Mouse (Mus musculus) liver, embryonic 13.5 days (tissue): ENCODE data around the gene 2810006K23Rik. TPM values are rescaled to one million over a fixed set of nuclear protein-coding genes. Genes with fewer than 3 reads are reported as not detected.
"Not testable (repeated sequence)": the region's sequence is repeated elsewhere in the genome, so short reads cannot be mapped to it uniquely, and the experiment has no call there.

Source experiments
- ATAC-seq: fragments of 200-750 bp; cut with Nextera tagmentation; 2 replicates; pipeline ENCODE4 v1.8.0; 2017; ENCODE audit warnings: low read depth, mild to moderate bottlenecking, moderate number of reproducible peaks, moderate library complexity
- DNase-seq: peaks from one replicate; pipeline ENCODE4 v3.0.0; 2022
- H3K27ac ChIP-seq: fragments of 300-500 bp; sonication (generic); 2 replicates; pipeline ENCODE4 v1.5.1; 2015; ENCODE audit warnings: moderate library complexity, mild to moderate bottlenecking, inconsistent platforms
- H3K27me3 ChIP-seq: fragments of 300-500 bp; sonication (generic); 2 replicates; pipeline ENCODE4 v1.6.1; 2015; ENCODE audit warnings: mild to moderate bottlenecking, inconsistent platforms
- H3K36me3 ChIP-seq: fragments of 300-500 bp; sonication (generic); 2 replicates; pipeline ENCODE4 v1.6.1; 2015; ENCODE audit warnings: mild to moderate bottlenecking, inconsistent platforms
- H3K4me1 ChIP-seq: fragments of 300-500 bp; sonication (generic); replicated peaks from 2 replicates; pipeline ENCODE4 v1.6.1; 2015; ENCODE audit warnings: inconsistent platforms
- H3K4me2 ChIP-seq: fragments of 300-500 bp; sonication (generic); 2 replicates; pipeline ENCODE4 v1.6.1; 2015; ENCODE audit warnings: inconsistent platforms, mild to moderate bottlenecking, moderate library complexity
- H3K4me3 ChIP-seq: fragments of 300-500 bp; sonication (generic); replicated peaks from 2 replicates; pipeline ENCODE4 v1.5.1; 2015; ENCODE audit warnings: mild to moderate bottlenecking, inconsistent platforms
- H3K9ac ChIP-seq: fragments of 300-500 bp; sonication (generic); 2 replicates; pipeline ENCODE4 v1.6.1; 2015; ENCODE audit warnings: mild to moderate bottlenecking, inconsistent platforms
- H3K9me3 ChIP-seq: fragments of 300-500 bp; sonication (generic); replicated peaks from 2 replicates; pipeline ENCODE4 v1.6.1; 2016; ENCODE audit warnings: inconsistent platforms
- WGBS: fragments of 180-500 bp; shearing (Covaris S2); methylation state at CpG from one replicate; pipeline ENCODE4 v1.1.7; 2015; ENCODE audit not compliant: insufficient replicate concordance; 5-methylcytosine and 5-hydroxymethylcytosine counted together
- polyA plus RNA-seq: library from polyadenylated mRNA; unstranded; fragments of >200 nt; fragmentation: Nextera tagmentation; extraction: Ambion mirVana; gene quantifications from 2 replicates; pipeline ENCODE4 v1.2.1, GENCODE M21; 2015

Gene 2810006K23Rik
- polyA plus RNA-seq, 1 experiment from 2014 or later: 7.0 TPM

- Histone ChIP-seq H3K36me3 (peaks cover 75% of the 10 kb centered on the region), H3K4me3 (no peak overlapping the region), H3K9me3 (peaks cover 5% of the 10 kb centered on the region), H3K27ac (no peak overlapping the region), H3K4me1 (no peaks in the 10 kb centered on the region), H3K4me2 (no peak overlapping the region), H3K27me3 (no peaks in the 10 kb centered on the region), H3K9ac (no peak overlapping the region)
- WGBS: 89% methylated on average over 11 of the region's 11 CpGs
- DNase-seq (no peak), ATAC-seq (no peak)
Observed at GRCm38 (mm10) chr5:124310091-124310490, 17.8 kb upstream of the 2810006K23Rik start.

DNA sequence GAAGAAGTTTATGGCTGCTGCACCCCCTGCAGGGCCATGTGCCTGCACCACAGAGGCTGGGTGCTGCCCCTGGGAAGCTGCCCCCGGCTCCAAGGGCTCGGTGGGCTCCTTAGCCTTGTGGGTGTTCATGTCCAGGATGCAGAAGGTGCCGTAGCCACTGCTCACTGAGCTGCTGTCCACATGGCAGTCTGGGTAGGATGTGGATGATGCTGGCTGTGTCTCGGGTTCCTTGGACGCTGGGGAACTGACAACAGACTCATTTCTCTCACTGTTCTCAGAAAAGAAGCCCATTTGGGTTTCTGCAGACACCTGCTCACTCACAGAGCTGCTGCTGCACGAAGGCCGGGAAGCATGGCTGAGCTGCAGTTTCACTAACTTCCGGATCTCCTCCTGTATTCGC lies 12.4 kb upstream of the 2810006K23Rik start:
- no peak for ATAC-seq
- peaks cover 69% of the 10 kb centered on the region for H3K36me3 ChIP-seq
- no peak overlapping the region for H3K9ac ChIP-seq
- DNase-seq: no peak
- peaks cover 12% of the 10 kb centered on the region for H3K4me1 ChIP-seq
- H3K9me3 ChIP-seq: peaks cover 5% of the 10 kb centered on the region
- H3K4me2 ChIP-seq: no peak overlapping the region
- no peaks in the 10 kb centered on the region for H3K27me3 ChIP-seq
- no peak overlapping the region for H3K27ac ChIP-seq
- H3K4me3 ChIP-seq: no peak overlapping the region
- WGBS: 86% methylated on average over 9 of the region's 9 CpGs

DNA sequence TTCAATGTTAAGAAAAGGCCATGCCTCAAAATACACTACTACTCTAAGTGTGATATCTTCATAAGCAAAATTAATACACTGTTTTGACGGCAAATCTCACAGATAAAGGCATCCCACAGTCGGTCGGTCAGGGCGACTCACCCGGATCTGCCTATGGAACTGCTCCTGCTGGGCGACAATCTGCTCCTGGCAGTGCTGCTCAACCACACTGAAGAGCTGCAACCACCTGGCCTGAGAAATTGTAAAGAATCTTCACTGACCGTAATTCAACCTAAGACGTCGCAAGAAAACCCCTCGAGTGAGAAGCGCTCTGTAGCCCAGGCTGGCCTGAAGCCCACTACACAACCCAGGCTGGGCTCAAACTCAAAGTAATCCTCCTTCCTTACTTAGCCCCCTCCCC lies 11.9 kb upstream of the 2810006K23Rik start:
- DNase-seq: no peak
- Histone ChIP-seq H3K27ac (no peak overlapping the region), H3K36me3 (peaks cover 69% of the 10 kb centered on the region), H3K4me3 (no peak overlapping the region), H3K4me2 (no peak overlapping the region), H3K4me1 (peaks cover 12% of the 10 kb centered on the region), H3K27me3 (no peaks in the 10 kb centered on the region), H3K9me3 (peaks cover 5% of the 10 kb centered on the region), H3K9ac (no peak overlapping the region)
- WGBS: 91% methylated on average over 11 of the region's 11 CpGs
- no peak for ATAC-seq

DNA sequence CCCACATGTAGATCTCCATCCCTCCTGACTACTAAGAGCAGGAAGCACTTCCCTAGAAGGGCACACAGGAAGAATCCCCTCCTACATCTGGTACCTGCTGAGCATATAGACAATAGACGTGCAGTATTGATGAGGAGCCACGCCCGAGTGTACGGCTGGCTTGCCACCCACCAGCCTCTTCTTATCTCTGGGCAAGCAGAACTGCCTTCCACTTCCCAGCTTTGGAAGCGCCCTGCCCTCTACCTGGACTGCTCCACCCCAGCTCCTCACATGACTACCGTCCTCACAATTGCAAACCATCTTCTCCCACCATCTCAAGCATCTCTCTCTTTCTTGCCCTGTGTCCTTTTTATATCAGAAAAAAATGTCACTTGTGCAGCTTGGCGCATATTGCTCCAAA lies 10.2 kb upstream of the 2810006K23Rik start:
- DNase-seq (peak; percentile 12), ATAC-seq (peak; percentile 77)
- Histone ChIP-seq H3K4me3 (no peak overlapping the region), H3K9me3 (no peaks in the 10 kb centered on the region), H3K27me3 (no peaks in the 10 kb centered on the region), H3K4me2 (no peak overlapping the region), H3K36me3 (peaks cover 67% of the 10 kb centered on the region), H3K4me1 (peaks cover 12% of the 10 kb centered on the region), H3K27ac (no peak overlapping the region), H3K9ac (no peak overlapping the region)
- 27% methylated on average over 7 of the region's 7 CpGs for WGBS

DNA sequence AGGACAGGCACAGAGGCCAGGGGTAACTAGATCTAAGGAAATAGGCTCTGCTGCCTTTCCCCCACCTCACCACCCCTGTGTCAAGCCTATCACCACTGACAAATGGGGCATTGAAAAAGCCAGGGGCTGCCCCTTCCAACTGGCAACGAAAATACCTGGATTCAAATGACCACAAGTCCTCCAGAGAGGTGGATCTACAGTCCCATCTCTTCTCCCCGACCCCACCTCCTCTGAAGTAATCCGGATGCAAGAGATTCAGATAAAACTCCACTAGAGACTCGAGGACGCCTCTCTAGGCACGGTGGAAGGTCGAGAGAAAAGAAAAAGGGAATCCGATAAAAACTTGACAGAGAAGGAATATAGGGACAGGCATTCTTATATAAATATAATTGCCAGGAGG lies 1.1 kb upstream of the 2810006K23Rik start:
- WGBS: 5% methylated on average over 8 of the region's 8 CpGs
- H3K9me3 ChIP-seq: no peaks in the 10 kb centered on the region
- peaks cover 19% of the 10 kb centered on the region for H3K36me3 ChIP-seq
- ATAC-seq (no peak), DNase-seq (no peak)
- H3K4me3 ChIP-seq: peak overlapping the region; percentile 69
- peaks cover 24% of the 10 kb centered on the region for H3K4me1 ChIP-seq
- H3K27me3 ChIP-seq: no peaks in the 10 kb centered on the region
- H3K9ac ChIP-seq: peak overlapping the region; percentile 84
- H3K27ac ChIP-seq: peak overlapping the region; percentile 93
- peak overlapping the region; percentile 89 for H3K4me2 ChIP-seq

DNA sequence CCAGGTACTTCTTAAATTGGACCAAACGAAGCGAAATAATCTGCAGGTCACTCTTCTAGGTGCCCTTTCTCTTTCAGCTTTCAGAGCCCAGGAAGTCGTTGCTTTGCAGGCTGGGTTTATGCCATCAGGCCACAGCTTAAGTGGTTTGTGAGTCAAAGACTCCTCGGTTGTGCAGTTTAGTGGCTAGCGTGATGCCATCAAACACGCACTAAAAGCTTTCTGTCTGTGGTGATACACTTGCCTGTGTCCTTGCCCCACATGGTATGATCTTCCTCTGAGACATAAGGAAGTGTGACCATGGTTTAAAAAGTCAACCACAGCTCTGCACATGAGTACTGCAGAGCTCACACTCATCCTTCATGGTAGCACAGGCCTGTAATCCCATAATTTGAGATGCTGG lies 2.2 kb downstream of the 2810006K23Rik start:
- Histone ChIP-seq H3K4me2 (no peak overlapping the region), H3K9me3 (no peaks in the 10 kb centered on the region), H3K36me3 (0 out of 2 replicates have a peak, but pooled peaks cover under 1% of the 10 kb centered on the region), H3K4me1 (peaks cover 24% of the 10 kb centered on the region), H3K27ac (no peak overlapping the region), H3K4me3 (no peak overlapping the region), H3K9ac (no peak overlapping the region), H3K27me3 (no peaks in the 10 kb centered on the region)
- no peak for ATAC-seq
- DNase-seq: no peak
- 77% methylated on average over 6 of the region's 6 CpGs for WGBS

GRCm38 (mm10) chr5:124334392-124334791 lies 6.5 kb downstream of the 2810006K23Rik start:
- H3K4me1 ChIP-seq: no peaks in the 10 kb centered on the region
- no peak overlapping the region for H3K4me2 ChIP-seq
- peaks cover 4% of the 10 kb centered on the region; the same call in 1 of the 2 replicates for H3K36me3 ChIP-seq
- no peak overlapping the region for H3K9ac ChIP-seq
- ATAC-seq (no peak), DNase-seq (no peak)
- H3K4me3 ChIP-seq: no peak overlapping the region
- WGBS: 56% methylated on average over 6 of the region's 6 CpGs
- no peaks in the 10 kb centered on the region for H3K9me3 ChIP-seq
- H3K27me3 ChIP-seq: no peaks in the 10 kb centered on the region
- H3K27ac ChIP-seq: no peak overlapping the region

- no peak for ATAC-seq
- no peak overlapping the region for H3K4me2 ChIP-seq
- peaks cover 4% of the 10 kb centered on the region; the same call in 1 of the 2 replicates for H3K36me3 ChIP-seq
- no peak overlapping the region for H3K4me3 ChIP-seq
- no peaks in the 10 kb centered on the region for H3K4me1 ChIP-seq
- H3K27ac ChIP-seq: no peak overlapping the region
- H3K9ac ChIP-seq: no peak overlapping the region
- H3K9me3 ChIP-seq: no peaks in the 10 kb centered on the region
- H3K27me3 ChIP-seq: no peaks in the 10 kb centered on the region
- 83% methylated on average over 9 of the region's 9 CpGs for whole genome bisulfite sequencing
- DNase-seq: no peak
Observed at GRCm38 (mm10) chr5:124337103-124337502, 9.2 kb downstream of the 2810006K23Rik start.

DNA sequence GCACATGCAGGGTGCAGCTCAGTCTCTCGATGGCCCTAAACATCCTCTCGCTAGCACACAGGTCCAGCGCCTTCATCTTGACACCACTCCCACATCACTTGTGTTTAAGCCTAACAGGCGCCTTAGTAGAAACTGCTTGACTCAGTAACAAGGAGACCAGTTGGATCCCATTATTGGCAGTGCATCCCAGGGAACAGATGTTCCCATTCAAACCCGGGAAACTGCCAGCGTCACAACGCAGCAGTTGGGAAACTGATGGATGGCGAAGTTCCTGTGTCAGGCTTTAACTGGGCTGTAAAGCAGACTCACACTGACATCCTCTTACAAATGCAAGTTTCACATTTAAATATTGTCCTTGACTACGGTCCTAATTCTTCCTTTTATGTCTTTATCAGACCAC lies 10.0 kb downstream of the 2810006K23Rik start:
- Histone ChIP-seq H3K27ac (no peak overlapping the region), H3K36me3 (peaks cover 4% of the 10 kb centered on the region; the same call in 1 of the 2 replicates), H3K9me3 (no peaks in the 10 kb centered on the region), H3K27me3 (no peaks in the 10 kb centered on the region), H3K4me1 (no peaks in the 10 kb centered on the region), H3K9ac (no peak overlapping the region), H3K4me2 (no peak overlapping the region), H3K4me3 (no peak overlapping the region)
- ATAC-seq (no peak), DNase-seq (no peak)
- 79% methylated on average over 9 of the region's 9 CpGs for WGBS

- H3K4me3 ChIP-seq: no peak overlapping the region
- H3K27ac ChIP-seq: no peak overlapping the region
- 75% methylated on average over 8 of the region's 8 CpGs for WGBS
- H3K9ac ChIP-seq: no peak overlapping the region
- ATAC-seq (no peak), DNase-seq (no peak)
- no peaks in the 10 kb centered on the region for H3K4me1 ChIP-seq
- no peak overlapping the region for H3K4me2 ChIP-seq
- no peaks in the 10 kb centered on the region for H3K27me3 ChIP-seq
- no peaks in the 10 kb centered on the region for H3K9me3 ChIP-seq
- H3K36me3 ChIP-seq: peaks cover 4% of the 10 kb centered on the region; the same call in 1 of the 2 replicates
Observed at GRCm38 (mm10) chr5:124338791-124339190, 10.9 kb downstream of the 2810006K23Rik start.

DNA sequence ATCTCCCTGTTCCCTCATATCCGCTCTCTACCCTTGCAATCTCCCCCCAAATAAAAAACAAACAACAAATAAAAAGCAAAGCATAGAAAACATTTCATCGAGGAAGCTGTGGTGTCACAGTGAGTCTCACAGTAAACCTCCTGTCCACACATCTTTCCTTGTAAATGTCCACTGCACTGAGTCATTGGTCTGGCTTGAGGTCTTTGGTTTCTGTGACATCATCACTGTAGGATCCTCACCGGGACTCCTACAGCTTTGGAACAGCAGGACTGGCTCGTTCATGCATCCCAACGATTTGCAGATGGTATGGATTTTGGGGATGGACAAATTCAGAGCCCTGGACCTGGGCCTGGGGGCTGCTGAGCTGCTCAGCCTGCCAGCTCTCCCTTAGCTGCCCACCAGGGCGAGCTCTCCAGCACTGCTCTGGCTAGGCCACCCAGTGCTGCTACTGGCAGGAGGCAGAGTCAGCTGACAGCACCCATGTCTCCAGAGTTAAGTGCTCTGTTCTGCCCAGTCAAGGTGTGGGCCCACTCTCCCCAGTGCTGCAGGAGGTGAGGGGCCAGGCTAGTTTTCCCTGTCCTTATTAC lies 14.0 kb downstream of the 2810006K23Rik start:
- 66% methylated on average over 6 of the region's 6 CpGs for WGBS
- H3K4me3 ChIP-seq, H3K4me2 ChIP-seq, H3K9me3 ChIP-seq, H3K27ac ChIP-seq, DNase-seq, H3K9ac ChIP-seq, H3K27me3 ChIP-seq, H3K4me1 ChIP-seq: not testable (repeated sequence)
- peaks cover 24% of the 10 kb centered on the region for H3K36me3 ChIP-seq
- ATAC-seq: 0 out of 2 replicates have a peak, but pooled peaks have one; percentile 41

GRCm38 (mm10) chr5:124342897-124343296 lies 15.0 kb downstream of the 2810006K23Rik start:
- H3K4me1 ChIP-seq: no peaks in the 10 kb centered on the region
- peaks cover 27% of the 10 kb centered on the region for H3K36me3 ChIP-seq
- H3K9ac ChIP-seq: no peak overlapping the region
- H3K27me3 ChIP-seq: no peaks in the 10 kb centered on the region
- H3K4me3 ChIP-seq: no peak overlapping the region
- no peak for DNase-seq
- no peaks in the 10 kb centered on the region for H3K9me3 ChIP-seq
- H3K27ac ChIP-seq: no peak overlapping the region
- 74% methylated on average over 8 of the region's 8 CpGs for WGBS
- no peak overlapping the region for H3K4me2 ChIP-seq
- ATAC-seq: no peak
